Mouse (Mus musculus): ENCODE results near the gene Speg.

DNA sequence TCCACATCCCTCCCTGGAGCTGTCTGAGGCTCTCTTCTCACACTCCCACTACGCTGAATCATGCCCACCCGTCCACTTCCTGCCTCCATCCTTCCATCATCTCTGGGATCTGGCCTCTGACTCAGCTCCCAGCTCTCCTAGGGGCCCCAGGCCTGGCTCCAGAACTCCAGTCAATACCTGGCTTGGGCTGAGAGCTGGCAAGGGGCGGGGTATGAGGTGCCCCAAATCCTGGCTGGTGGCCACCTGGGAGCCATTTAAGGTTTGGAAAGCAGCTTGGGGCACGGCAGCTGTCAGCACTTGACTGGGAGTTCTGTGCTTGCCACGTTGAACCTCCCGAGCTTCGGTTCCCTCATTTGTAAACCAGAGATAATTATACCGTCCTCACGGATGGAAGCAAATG is 18.0 kb downstream of the Speg start:
- no peak for TF ChIP-seq POLR2A (IDR thresholded peaks at IDR 0.05; ENCODE audit: low read depth, low read length)
- no peak for TF ChIP-seq CTCF (IDR thresholded peaks at IDR 0.05; ENCODE audit: extremely low read depth, insufficient read depth, insufficient read length, insufficient replicate concordance)

Data from spleen, adult 2 months (tissue).